Mouse (Mus musculus) natural killer cell, adult 2 months (primary cell): Measurements from ENCODE around the gene Grin2c.
A peak's percentile ranks its signal among the peaks of the same experiment; 100 is the strongest.

Experiments used
- DNase-seq, 2 experiments: peaks; one replicate each; pipeline ENCODE4 v3.0.0; 2022; ENCODE audit warnings: low spot score in 2 of 2

Grin2c gene

DNA sequence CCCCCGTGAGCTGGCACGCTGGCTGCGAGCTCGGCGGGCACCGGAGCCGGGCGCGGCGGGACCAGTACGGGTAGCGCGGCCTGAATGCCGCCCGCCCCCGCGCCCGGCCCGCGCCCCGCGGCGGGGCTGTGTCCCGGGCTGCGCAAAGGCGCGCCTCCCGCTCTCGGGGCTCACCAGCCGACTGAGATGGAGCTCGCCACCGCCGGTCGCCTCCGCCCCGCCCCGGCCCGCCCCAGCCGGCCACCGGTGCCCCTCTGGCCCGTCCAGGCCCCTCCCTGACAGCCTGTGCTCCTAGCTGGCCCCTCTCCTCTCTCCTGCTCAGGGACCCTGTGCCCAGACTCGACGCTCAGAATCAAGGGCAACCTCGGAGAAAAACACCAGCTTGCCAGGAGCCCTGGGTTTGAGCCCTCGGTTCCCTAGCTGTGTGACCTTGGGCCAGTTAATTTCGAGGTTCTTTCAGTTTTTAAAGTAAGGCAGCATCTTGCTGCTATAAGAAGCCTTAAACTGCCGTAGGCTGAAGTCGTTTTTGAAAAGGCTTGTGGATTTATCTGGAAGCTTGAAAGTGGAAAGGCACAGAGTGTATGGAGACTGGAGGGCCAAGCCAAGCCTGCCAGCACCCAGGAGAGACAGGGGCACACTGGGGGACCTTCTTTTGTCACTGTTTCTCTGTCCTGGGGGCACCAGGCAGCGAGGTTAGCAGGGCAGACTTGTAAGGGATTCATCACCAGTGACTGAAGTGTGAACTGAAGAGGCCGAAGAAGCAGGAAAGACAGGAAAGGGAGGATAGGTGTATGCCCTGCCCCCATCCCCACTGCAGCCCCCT, at the start of gene Grin2c:
Grin2c (minus strand) TSS at position 183 of the 823 bp plus-strand sequence.
- DNase-seq = no peak

GRCm38 (mm10) chr11:115314249-115314648, 47.2 kb upstream of the Grin2c start:
- no peak for DNase-seq

GRCm38 (mm10) chr11:115308781-115309180, 41.7 kb upstream of the Grin2c start:
- no peak for DNase-seq

GRCm38 (mm10) chr11:115306863-115307262, 39.8 kb upstream of the Grin2c start, which contains the start of gene Otop2:
Otop2 (plus strand) TSS chr11:115307163.
- DNase-seq = no peak

DNA sequence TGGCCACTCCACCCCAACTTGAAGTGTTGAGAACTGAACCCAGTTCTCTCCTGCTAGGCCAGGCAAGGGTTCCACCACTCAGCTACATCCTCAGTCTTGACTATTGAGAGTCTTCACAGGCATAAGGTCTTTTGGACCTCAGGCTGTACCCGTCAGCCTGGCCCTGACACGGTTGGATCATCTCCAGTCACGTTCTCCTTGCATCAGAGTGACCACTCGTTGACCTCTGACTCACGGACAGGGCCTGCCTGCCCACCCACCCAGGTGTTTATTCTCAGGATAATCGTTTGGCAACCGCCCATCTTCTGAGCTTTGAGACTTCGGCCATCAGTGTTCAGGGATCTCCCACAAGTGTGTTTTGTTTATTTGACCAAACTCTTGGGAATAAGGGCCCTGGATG, 36.1 kb upstream of the Grin2c start:
- no peak for DNase-seq

DNA sequence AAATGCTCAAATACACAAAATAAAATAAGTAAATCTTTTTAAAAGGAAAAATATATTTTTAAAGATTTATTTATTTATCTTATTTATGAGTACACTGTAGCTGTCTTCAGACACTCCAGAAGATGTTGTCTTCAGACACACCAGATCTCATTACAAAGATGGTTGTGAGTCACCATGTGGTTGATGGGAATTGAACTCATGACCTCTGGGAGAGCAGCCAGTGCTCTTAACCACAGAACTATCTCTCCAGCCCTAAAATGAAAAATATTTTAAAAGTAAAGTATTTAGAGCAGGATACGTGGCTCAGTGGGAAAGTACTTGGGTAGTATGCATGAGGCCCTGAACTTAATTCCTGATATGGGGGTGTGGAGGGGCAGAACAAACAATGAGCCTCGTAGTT, 34.3 kb upstream of the Grin2c start:
- DNase-seq = no peak

GRCm38 (mm10) chr11:115300745-115301144, 33.7 kb upstream of the Grin2c start:
- DNase-seq = no peak

- DNase-seq = no peak
Observed at GRCm38 (mm10) chr11:115298160-115298559, 31.1 kb upstream of the Grin2c start.

DNA sequence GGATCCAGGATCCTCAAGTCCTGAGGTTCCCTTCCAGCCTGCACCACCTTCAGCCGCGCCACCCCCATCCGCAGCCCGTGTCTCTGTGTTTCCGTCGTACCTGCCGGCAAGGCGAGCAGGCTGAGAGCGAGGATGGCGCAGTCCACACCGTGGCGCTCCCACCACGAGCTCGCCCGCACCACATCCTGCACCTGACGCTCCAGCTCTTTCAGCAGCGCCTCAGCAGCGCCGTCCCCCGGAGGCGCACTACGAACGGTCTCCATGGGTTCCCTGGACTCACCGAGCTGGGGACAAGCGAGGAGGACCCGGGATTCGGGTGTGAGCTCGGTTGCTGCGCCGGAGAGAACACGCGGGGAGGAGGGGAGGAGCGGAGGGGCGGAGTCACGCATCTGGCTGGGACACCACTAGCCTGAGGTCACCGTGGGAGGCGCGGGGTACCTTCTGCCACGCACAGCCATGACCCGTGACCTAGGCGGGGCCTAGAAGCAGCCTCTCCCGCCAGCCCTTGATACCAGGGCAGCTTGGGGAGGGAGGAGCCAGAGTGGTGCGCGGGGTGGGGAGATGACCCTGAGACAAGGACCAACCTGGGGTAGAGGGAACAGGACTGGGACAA, 30.3 kb upstream of the Grin2c start, which contains the start of gene Fads6:
Fads6 (minus strand) TSS at position 450 of the 613 bp plus-strand sequence.
- peak; percentile 35 to 45 for DNase-seq

DNA sequence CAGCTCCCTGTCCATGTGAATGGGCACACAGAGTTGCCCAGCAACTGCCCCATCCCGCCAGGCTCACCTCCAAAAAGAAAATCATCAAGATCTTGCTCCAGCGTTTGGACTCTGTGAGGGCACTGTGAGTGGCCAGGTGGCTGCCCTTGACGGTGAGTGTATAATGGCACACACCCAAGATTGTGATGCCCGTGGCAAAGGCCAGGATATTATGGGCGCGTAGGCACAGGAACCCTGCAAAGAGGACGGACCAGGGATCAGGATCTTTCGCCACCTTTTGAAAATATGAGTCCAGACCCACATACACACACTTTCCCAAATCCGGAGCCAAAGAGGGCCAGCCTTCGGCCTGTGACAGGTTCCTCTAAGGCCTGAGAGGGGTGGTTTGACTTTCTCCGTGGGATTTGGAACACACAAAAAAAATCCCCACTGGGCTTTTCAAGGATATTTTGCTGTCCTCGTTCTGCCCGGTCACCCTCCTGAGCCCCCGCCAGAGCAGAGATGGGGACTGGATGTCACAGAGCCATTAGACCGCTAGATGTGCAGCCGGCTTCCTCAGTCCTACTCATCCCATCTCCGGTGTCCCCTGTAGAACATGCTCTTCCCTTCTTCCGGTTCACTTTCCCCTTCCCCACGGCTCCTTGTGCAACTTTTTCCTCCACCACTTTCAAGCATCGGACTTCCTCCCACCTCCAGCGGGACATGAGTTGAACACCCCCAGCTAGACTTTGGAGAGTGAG, 29.6 kb upstream of the Grin2c start:
- DNase-seq = no peak

GRCm38 (mm10) chr11:115295939-115296338, 28.9 kb upstream of the Grin2c start:
- no peak for DNase-seq

DNA sequence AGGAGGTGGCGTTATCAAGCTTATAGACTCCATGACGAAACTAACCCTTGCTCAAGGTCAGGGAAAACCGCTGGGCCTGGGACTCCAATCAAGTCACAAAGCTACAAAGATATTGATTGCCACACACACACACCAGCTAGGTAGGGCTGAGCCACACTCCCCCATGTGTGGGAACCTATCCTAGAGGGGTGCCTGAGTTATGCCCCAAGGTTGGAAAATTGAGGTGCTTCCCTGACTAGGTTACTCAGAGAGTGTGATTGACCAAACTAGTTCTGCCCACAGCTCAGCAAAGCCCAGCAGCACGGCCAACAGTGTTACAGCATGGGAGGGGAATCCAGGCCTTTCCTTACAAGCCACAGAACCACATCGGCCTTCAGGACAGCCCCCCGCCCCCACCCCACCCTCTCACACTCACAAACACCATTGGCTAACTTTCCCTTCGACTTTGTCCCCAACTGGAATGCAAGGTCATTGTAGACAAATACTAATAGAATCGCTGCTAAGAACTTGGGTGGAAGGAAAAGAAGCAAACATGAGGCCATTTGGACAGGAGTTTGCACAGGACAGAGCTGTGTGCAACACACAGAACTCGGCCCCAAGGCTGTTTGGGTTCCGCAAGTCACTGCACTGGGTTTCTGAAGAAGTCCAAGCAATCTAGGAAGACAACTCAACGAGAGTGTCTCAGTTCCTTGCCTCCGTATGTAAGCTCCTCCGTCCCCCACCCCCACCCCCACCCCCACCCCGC, 25.8 kb upstream of the Grin2c start:
- no peak for DNase-seq

DNA sequence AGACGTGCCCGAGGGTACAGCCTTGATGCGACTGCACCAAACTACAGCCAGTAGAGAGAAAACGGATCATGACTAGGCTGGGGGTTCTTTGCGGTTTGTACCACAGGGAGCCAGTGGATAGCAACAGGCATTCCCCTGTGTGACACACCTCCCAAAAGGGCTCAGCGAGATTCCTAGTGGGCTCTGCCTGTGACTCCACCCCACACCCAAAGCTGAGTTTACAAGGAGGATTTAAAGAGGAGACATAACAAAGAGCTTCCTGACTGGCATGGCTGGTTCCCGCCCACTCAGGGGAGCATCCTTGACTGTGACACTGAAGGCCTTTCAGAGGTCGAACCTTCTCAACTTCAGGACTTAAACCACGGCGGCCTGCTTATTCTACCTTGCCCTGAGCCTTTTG, 24.5 kb upstream of the Grin2c start:
- DNase-seq = no peak

DNA sequence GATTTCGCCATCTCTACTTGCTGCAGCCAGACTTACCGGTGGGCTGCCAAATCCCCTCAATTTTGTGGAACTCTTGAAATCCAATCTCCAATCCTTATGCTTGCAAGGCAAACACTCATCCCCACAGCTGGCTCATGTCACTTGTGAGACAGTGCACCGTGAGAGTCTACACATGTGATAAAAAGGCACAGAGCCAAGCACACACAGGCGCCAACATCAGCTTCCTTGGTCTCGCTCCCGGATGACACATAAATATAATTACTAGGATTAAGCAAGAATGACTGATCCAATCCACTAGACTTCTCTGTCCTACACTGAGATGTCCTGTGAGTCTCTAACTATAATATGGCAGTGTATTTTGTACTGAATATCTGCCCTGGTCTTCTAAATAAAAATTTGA, 23.9 kb upstream of the Grin2c start:
- DNase-seq = no peak

DNA sequence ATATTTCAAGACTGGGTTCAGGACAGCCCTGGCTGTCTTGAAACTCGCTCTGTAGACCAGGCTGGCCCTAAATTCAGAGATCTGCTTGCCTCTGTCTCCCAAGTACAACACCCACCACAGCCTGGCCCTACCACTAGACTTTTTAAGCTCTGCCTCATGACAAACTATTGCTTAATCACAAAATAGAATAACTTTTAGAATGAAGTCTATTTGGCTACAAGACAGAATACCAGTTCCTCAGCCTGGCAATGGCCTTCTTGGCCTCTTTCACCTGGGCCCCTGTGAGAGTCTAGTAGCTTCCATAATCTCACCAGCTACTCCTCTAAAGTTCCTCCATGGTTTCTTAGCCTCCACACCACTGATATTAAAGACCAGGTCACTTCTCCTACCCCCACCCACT, 23.3 kb upstream of the Grin2c start:
- DNase-seq = no peak

- no peak for DNase-seq
Observed at GRCm38 (mm10) chr11:115289885-115290284, 22.8 kb upstream of the Grin2c start.

GRCm38 (mm10) chr11:115288305-115288704, 21.3 kb upstream of the Grin2c start:
- DNase-seq = no peak

- DNase-seq = no peak
Observed at GRCm38 (mm10) chr11:115287386-115287785, 20.3 kb upstream of the Grin2c start.

DNA sequence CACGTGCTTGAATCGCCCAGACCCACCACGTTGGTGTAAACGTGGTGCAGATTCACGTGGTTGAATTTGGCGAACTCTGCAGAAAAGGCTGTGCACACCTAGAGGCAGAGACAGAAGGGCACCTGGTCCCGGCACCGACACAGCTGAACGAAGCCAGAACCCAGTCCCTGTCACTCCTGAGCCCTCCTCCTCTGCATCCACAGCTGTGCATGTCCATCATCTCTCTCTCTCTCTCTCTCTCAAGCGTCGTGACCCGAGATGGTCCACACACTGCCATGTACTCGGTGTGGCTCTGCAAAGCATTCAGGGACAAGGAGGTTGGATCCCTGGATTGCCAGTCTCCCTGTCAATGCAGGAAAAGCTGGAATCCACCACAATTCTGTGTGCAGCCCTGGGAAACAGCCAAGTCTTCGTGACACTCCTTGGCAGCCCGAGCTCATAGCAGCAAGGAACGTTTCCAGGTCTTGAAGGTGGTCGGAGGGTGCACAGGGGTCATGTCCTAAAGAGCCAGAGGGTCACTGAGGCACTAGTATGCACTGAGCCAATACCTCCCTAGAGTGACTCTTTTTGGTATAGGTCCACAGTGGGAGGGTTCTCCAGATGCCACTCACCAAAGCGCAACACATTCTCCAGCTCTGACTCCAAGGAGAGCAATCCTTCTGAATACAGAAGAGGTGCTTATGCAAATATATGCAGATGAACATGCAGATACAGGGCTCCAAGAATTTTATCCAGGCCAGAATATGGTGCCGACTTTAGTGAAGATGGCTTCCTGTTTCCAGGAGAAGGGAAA, 19.4 kb upstream of the Grin2c start:
- no peak for DNase-seq

DNA sequence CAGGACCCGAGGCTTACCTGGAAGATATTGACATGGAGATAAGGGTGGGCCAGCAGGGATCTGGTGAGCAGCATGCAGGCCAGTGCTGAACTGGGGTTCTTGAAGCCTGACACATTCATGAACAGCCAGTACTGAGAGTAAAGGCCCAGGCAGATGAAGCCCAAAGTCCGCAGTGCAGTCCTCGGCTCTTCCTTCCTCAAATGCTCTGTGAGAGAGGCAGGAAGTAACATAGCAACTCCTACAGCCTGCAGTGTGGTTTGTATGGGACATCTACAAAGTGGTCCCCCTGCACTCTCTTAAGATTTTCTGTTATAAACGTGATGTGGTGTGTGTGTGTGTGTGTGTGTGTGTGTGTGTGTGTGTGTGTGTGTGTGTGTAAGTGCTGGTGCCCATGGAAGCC, 18.2 kb upstream of the Grin2c start:
- DNase-seq = no peak
